Mouse (Mus musculus) embryonic stem cell, embryonic (primary cell): ENCODE data around the gene Anapc15.

Experiments used
- CTCF ChIA-PET, 4 experiments: fragments of 300-600 bp in 2 of 4; fragments of 350-600 bp in 2 of 4; sonication (Branson Sonifier 250); formaldehyde crosslinking; loops; one replicate each; lab custom pipeline; 2022; ENCODE audit warnings: inconsistent platforms in 2 of 4; lab: Charles Lee
- POLR2A ChIA-PET, 4 experiments: fragments of 300-600 bp in 2 of 4; fragments of 350-600 bp in 2 of 4; sonication (Branson Sonifier 250); formaldehyde crosslinking; loops; one replicate each; lab custom pipeline; 2022; ENCODE audit warnings: antibody characterized with exemption in 4 of 4, inconsistent platforms in 1 of 4; lab: Charles Lee

The Anapc15 gene

GRCm38 (mm10) chr7:101867482-101867881 is 4.0 kb downstream of the Anapc15 start:
- ChIA-PET POLR2A (interaction anchor here (0.7 to 14.3 kb wide), 48 partner anchors 8 to 435 kb away, joined by 3 to 186 read pairs (median 4); partner anchors contain the start of genes Inppl1 (in 3 of the 4), Lamtor1 (in 3 of the 4), Clpb (in 2 of the 4) and Folr2 (in 1 of the 4)), CTCF (interaction anchor here in 3 of 4 experiments (0.6 to 1.2 kb wide), 4 partner anchors 17 to 201 kb away, joined by 3 read pairs; no protein-coding TSS in a partner anchor)

- ChIA-PET CTCF (interaction anchor here in 3 of 4 experiments (0.6 to 1.5 kb wide), 6 partner anchors 9 to 44 kb away, joined by 3 to 6 read pairs (median 3); no protein-coding TSS in a partner anchor), POLR2A (interaction anchor here (0.5 to 14.3 kb wide), 59 partner anchors 9 to 544 kb away, joined by 3 to 186 read pairs (median 5); partner anchors contain the start of genes Lamtor1 (in 3 of the 4), Clpb (in 2 of the 4), Inppl1 (in 2 of the 4) and Folr2 (in 1 of the 4))
These were observed 5.0 kb downstream of the Anapc15 start for GRCm38 (mm10) chr7:101868241-101869162.

- ChIA-PET CTCF (interaction anchor here in 2 of 4 experiments (0.9 to 1.5 kb wide), 5 partner anchors 10 to 43 kb away, joined by 3 to 6 read pairs (median 3); no protein-coding TSS in a partner anchor), POLR2A (interaction anchor here (0.7 to 14.3 kb wide), 43 partner anchors 10 to 545 kb away, joined by 3 to 186 read pairs (median 5); partner anchors contain the start of genes Lamtor1 (in 3 of the 4), Clpb (in 2 of the 4), Inppl1 (in 2 of the 4) and Folr2 (in 1 of the 4))
These were observed 5.6 kb downstream of the Anapc15 start for GRCm38 (mm10) chr7:101869163-101869500.

GRCm38 (mm10) chr7:101870629-101871028 is 7.1 kb downstream of the Anapc15 start, which contains the start of gene Folr1:
Gene Folr1 (minus strand): TSS chr7:101870788.
- ChIA-PET CTCF (interaction anchor here in 2 of 4 experiments (0.6 to 0.9 kb wide), 3 partner anchors 12 to 388 kb away, joined by 3 to 6 read pairs (median 3); no protein-coding TSS in a partner anchor), POLR2A (interaction anchor here in 3 of 4 experiments (0.5 to 14.3 kb wide), 22 partner anchors 10 to 208 kb away, joined by 3 to 186 read pairs (median 4); partner anchors contain the start of genes Inppl1 (in 2 of the 3), Clpb (in 1 of the 3), Phox2a (in 1 of the 3) and Xntrpc (in 1 of the 3))

GRCm38 (mm10) chr7:101871296-101871695 is 7.8 kb downstream of the Anapc15 start:
- CTCF ChIA-PET = interaction anchor here in 1 of 4 experiments (0.6 to 0.9 kb wide), 2 partner anchors 38 to 387 kb away, joined by 3 read pairs; no protein-coding TSS in a partner anchor
- POLR2A ChIA-PET = interaction anchor here in 3 of 4 experiments (0.7 to 14.3 kb wide), 20 partner anchors 8 to 209 kb away, joined by 3 to 186 read pairs (median 6); partner anchors contain the start of genes Inppl1 (in 2 of the 3), Anapc15 (in 1 of the 3), Phox2a (in 1 of the 3) and Xntrpc (in 1 of the 3)

GRCm38 (mm10) chr7:101875978-101876377 is 12.5 kb downstream of the Anapc15 start:
- CTCF ChIA-PET = no interaction called here

GRCm38 (mm10) chr7:101880855-101881254 is 17.3 kb downstream of the Anapc15 start:
- ChIA-PET POLR2A (interaction anchor here in 3 of 4 experiments (0.6 to 12.7 kb wide), 6 partner anchors 11 to 655 kb away, joined by 3 to 130 read pairs (median 4); partner anchors contain the start of genes Clpb (in 1 of the 3) and Folr1 (in 1 of the 3)), CTCF (no interaction called here)

More at GRCm38 (mm10) chr7:101875978-101876377, 12.5 kb downstream of the Anapc15 start:
- POLR2A ChIA-PET = interaction anchor here in 2 of 4 experiments (0.6 to 12.7 kb wide), 9 partner anchors 6 to 56 kb away, joined by 3 to 130 read pairs (median 4); partner anchors contain the start of genes Inppl1 (in 2 of the 2), Anapc15 (in 1 of the 2) and Folr1 (in 1 of the 2)

- CTCF ChIA-PET = interaction anchor here in 2 of 4 experiments (0.6 to 1.2 kb wide), 2 partner anchors 32 to 238 kb away, joined by 3 read pairs; no protein-coding TSS in a partner anchor
- POLR2A ChIA-PET = interaction anchor here in 3 of 4 experiments (0.7 to 12.7 kb wide), 10 partner anchors 12 to 942 kb away, joined by 3 to 130 read pairs (median 3); partner anchors contain the start of genes Folr1 (in 2 of the 3) and Anapc15 (in 1 of the 3)
These were observed 19.1 kb downstream of the Anapc15 start for GRCm38 (mm10) chr7:101882413-101883154.

- ChIA-PET POLR2A (interaction anchor here in 1 of 4 experiments (0.6 to 12.7 kb wide), 4 partner anchors 11 to 385 kb away, joined by 4 to 130 read pairs (median 6); partner anchors contain the start of gene Folr1), CTCF (no interaction called here)
These were observed 20.6 kb downstream of the Anapc15 start for GRCm38 (mm10) chr7:101884160-101884559.

- CTCF ChIA-PET = interaction anchor here (0.6 to 1.4 kb wide), 6 partner anchors 9 to 1023 kb away, joined by 3 to 5 read pairs (median 3); partner anchors contain the start of gene Relt (in 1 of the 4)
- POLR2A ChIA-PET = interaction anchor here (0.6 to 12.7 kb wide), 22 partner anchors 10 to 217 kb away, joined by 3 to 130 read pairs (median 4); partner anchors contain the start of genes Folr1 (in 2 of the 4), Anapc15 (in 1 of the 4), Inppl1 (in 1 of the 4) and Lamtor1 (in 1 of the 4)
These were observed 22.8 kb downstream of the Anapc15 start for GRCm38 (mm10) chr7:101886274-101886673.

GRCm38 (mm10) chr7:101888460-101888859 is 24.9 kb downstream of the Anapc15 start:
- ChIA-PET CTCF (no interaction called here), POLR2A (interaction anchor here in 3 of 4 experiments (0.6 to 14.3 kb wide), 6 partner anchors 8 to 71 kb away, joined by 3 to 186 read pairs (median 5); partner anchors contain the start of genes Anapc15 (in 1 of the 3) and Folr1 (in 1 of the 3))

GRCm38 (mm10) chr7:101895695-101896094 is 32.2 kb downstream of the Anapc15 start:
- ChIA-PET CTCF (interaction anchor here in 2 of 4 experiments (0.6 to 1.7 kb wide), 5 partner anchors 32 to 844 kb away, joined by 3 to 4 read pairs (median 3); partner anchors contain the start of genes Anapc15 (in 1 of the 2) and Inppl1 (in 1 of the 2)), POLR2A (interaction anchor here (0.5 to 14.3 kb wide), 28 partner anchors 8 to 1307 kb away, joined by 3 to 186 read pairs (median 6); partner anchors contain the start of genes Anapc15 (in 2 of the 4), Folr1 (in 2 of the 4), Inppl1 (in 2 of the 4) and Lamtor1 (in 2 of the 4))

GRCm38 (mm10) chr7:101896104-101897066 is 32.9 kb downstream of the Anapc15 start:
- ChIA-PET CTCF (interaction anchor here in 3 of 4 experiments (0.6 to 1.7 kb wide), 7 partner anchors 34 to 845 kb away, joined by 3 to 6 read pairs (median 4); partner anchors contain the start of gene Inppl1 (in 1 of the 3)), POLR2A (interaction anchor here (0.5 to 14.3 kb wide), 53 partner anchors 8 to 1307 kb away, joined by 3 to 186 read pairs (median 5); partner anchors contain the start of genes Lamtor1 (in 3 of the 4), Tomt (in 3 of the 4), Anapc15 (in 2 of the 4) and Folr1 (in 2 of the 4))

- ChIA-PET POLR2A (interaction anchor here (0.5 to 14.3 kb wide), 21 partner anchors 8 to 350 kb away, joined by 3 to 186 read pairs (median 3); partner anchors contain the start of genes Anapc15 (in 3 of the 4), Clpb (in 1 of the 4), Folr1 (in 1 of the 4) and Inppl1 (in 1 of the 4)), CTCF (interaction anchor here in 2 of 4 experiments (0.9 to 1.4 kb wide), 4 partner anchors 10 to 63 kb away, joined by 3 to 6 read pairs (median 3); partner anchors contain the start of gene Inppl1 (in 1 of the 2))
These were observed 37.0 kb downstream of the Anapc15 start for GRCm38 (mm10) chr7:101900331-101901097.
